Mouse (Mus musculus) frontal cortex, postnatal 36 days (tissue): ENCODE data around the gene Sult6b1.

Experiments
- DNase-seq, 2 experiments: peaks; one replicate each; pipeline ENCODE4 v3.0.0; 2022; ENCODE audit warnings: low spot score in 2 of 2

The Sult6b1 gene

GRCm38 (mm10) chr17:78906892-78907291 lies at the start of gene Sult6b1:
Gene Sult6b1 (minus strand): TSS chr17:78906992.
- DNase-seq = no peak

GRCm38 (mm10) chr17:78953240-78953639 lies 46.4 kb upstream of the Sult6b1 start:
- no peak for DNase-seq

- no peak for DNase-seq
These were observed 45.3 kb upstream of the Sult6b1 start for GRCm38 (mm10) chr17:78952070-78952469.

DNA sequence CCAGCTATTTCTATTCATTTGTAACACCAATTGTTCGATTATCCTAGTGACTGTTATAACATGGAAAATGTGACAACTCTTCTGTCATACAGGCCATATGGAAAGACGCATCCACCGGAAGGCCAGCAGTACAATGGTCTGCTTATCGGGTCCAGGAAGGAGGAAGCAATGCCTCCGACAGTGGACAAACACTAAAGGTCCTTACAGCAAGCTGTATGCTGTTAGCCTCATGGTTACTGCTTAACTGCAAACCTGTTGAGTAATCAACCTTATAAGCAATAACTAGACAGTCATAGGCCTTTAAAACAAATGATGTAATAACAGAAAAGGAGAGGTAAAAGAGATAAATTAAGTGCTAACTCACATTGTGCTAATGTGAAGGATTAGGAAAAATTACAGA lies 44.4 kb upstream of the Sult6b1 start:
- no peak for DNase-seq

DNA sequence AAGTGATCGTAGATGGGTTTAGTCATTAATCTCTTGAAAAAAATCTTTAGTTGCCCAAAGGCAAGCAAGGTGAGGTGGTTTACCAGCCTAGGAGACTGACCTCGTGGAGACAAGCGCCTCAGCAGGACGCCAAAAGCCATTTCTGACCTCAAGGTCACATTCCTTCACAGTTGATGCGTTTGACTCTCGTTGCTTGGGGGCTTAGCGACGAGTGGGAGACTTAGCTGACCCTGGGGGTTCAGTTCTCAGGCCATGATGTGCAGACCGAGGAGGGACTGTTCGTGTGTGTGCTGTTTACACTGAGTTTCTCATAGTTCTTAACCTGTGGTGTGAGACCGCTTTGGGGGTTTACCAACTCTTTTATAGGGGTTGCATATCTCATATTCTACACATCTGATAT lies 35.8 kb upstream of the Sult6b1 start:
- no peak for DNase-seq

DNA sequence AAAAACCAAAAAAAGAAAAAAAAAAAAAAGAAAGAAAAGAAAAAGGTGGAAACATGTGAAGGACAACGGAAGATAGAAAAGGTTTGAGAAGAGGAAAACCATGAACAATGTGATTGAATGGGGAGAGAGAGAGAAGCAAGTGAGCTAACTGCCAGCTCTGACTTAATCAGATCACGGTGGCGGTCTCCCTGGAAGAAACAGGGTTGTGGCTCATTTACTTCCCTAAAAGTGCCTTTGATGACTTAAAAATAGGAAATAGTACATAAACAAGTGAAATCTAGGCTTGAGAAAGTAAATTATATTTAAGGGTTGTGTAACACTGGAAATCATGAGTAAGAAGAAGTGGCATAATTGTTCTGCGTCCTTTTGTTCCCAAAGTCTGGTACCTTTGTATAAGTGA lies 32.1 kb upstream of the Sult6b1 start:
- DNase-seq = no peak

DNA sequence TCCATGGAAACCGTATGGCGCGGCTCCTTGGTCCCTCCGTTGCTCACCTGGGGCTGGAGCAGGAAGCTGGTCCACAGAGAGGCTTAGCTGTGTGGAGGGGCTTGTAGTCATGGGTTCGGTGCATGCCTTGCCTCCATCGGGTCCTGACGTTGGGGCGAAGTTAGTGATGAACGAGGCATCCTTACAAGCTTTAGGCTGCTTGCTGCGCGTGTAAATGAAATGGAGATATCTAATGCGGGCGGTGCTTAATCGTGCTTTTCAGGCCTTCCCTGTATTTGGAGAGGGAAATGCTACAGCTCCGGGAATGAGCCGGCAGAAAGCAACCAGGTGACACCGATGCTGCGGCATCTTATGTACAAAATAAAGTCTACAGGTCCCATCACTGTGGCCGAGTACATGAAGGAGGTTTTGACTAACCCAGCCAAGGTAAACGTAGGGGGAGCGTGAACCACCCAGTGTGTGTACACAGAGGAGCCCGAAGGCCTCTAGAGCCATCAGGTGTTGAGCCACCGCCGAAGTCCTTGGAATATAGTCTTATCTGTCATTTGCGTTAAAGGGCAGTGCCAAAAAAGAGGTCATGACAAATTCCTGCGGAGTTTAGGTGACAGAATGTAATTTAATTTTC lies 30.5 kb upstream of the Sult6b1 start:
- DNase-seq = no peak

- DNase-seq = peak; percentile 95 to 98
These were observed 29.9 kb upstream of the Sult6b1 start, which contains the start of the genes Cebpz and Ndufaf7 for GRCm38 (mm10) chr17:78936466-78937228. Gene Cebpz (minus strand): TSS chr17:78937066. Gene Ndufaf7 (plus strand): TSS chr17:78937136.

DNA sequence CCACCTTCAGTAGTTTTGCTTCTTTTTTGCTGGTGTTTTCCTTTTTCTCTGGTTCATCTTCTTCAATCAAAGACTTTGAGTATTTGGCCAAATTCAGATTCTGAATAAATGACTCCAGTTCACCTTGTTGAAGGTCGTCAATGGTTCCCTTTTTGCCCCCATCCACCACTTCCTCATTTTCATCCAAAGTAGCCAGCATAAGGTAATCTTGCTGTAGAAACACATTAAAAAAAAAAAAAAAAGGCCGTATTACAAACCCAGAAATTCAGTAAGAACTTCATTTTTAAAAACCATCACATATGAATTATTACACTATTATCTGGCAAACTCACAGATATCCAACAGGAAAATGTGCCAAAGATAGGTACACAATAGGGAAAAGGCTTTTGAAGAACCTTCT lies 29.1 kb upstream of the Sult6b1 start:
- DNase-seq = no peak

- DNase-seq = no peak
These were observed 10.9 kb upstream of the Sult6b1 start for GRCm38 (mm10) chr17:78917696-78918095.

- DNase-seq = no peak
These were observed 10.1 kb upstream of the Sult6b1 start for GRCm38 (mm10) chr17:78916899-78917298.

GRCm38 (mm10) chr17:78916369-78916813 lies 9.6 kb upstream of the Sult6b1 start, which contains the start of gene Cebpzos:
Gene Cebpzos (plus strand): TSS chr17:78916500.
- DNase-seq = peak; percentile 89 to 90

DNA sequence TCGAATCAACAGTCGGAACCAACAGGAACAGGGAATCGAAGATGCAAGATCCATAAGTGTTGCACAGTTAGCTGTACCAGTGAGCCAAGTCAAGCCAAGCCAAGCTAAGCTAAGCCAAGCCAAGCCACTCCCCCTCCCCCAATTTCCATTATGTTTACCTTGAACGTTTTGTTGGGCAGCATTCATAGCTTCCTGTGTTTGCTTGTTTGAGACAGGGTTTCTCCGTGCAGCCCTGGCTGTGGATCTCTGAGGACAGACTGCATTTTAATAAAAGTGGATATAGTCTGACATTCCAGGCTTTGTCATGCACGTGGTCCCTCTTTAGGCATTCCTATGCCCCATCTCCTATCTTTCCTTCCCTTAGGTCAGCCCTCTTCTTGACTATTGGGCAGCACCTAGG lies 9.0 kb upstream of the Sult6b1 start:
- DNase-seq = no peak

DNA sequence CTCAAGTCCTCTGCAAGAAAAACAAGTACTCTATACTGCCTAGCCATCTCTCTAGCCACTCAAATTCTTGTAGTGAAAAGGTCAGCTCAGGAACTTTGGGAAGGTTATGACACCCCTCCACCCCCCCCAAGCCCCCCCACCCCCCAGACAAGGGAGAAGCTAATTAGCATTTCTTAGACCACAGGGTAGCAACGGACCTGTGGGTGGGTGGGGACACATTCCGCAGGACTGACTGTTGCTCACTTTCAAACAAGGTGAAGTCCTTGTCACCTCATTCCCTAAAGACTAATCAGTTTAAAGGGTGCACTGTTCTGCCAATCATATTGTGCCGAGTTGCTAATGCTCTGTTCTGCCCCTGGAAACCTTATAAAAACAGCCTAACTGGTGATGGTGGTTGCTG lies 7.1 kb upstream of the Sult6b1 start:
- no peak for DNase-seq

GRCm38 (mm10) chr17:78912861-78913281 lies 6.1 kb upstream of the Sult6b1 start:
- no peak for DNase-seq

- no peak for DNase-seq
These were observed 2.6 kb upstream of the Sult6b1 start for GRCm38 (mm10) chr17:78909374-78909773.

GRCm38 (mm10) chr17:78903158-78903557 lies 3.6 kb downstream of the Sult6b1 start:
- no peak for DNase-seq

DNA sequence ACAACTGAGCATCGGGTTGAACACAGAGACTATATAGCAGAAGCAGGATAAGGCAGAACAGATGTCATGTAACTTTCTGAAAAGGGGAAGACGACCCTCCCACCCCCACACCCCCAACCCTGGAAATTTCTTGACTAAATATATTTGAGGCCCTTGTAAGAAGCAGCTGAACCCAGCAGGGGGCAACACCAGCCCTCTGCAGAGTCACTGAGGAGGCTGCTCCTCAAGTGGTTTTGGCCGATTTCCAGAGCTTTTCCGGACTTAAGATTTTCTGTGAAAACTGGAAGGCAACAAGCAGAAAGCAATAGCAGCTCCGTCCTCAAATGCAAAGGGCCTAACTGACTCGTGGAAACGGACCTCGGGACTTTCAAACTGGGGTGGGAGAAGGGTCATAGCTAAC lies 11.4 kb downstream of the Sult6b1 start:
- peak in 1 of 2 experiments; percentile 18 for DNase-seq

- no peak for DNase-seq
These were observed 11.8 kb downstream of the Sult6b1 start for GRCm38 (mm10) chr17:78894991-78895390.

GRCm38 (mm10) chr17:78891020-78891419 lies 15.8 kb downstream of the Sult6b1 start:
- DNase-seq = no peak

DNA sequence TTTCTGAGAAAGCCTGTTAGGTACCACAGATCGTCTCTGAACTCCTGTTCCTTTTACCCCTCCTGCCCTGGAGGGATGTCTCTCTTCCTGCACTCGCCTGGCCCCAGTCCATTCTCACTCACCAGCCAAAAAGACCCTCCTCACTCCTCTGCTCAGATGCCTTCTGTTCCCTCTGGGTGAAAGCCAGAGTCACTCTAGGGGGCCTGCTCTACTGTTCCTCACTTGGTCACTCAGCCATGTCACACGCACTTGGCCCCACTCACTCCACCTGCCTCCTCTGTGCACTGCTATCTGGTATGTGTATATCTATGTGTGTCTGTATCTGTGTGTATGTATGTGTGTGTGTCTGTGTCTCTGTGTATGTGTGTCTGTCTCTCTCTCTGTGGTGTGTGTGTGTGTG lies 17.6 kb downstream of the Sult6b1 start:
- DNase-seq = no peak

- no peak for DNase-seq
These were observed 18.2 kb downstream of the Sult6b1 start for GRCm38 (mm10) chr17:78888554-78888953.
